Mouse (Mus musculus) liver, postnatal 0 days (tissue): Measurements from ENCODE around the gene Kctd10.

Experiments
- CTCF ChIP-seq: sonication (generic); IDR thresholded peaks from 2 replicates; pipeline ENCODE4 v1.5.1; 2016; ENCODE audit warnings: antibody characterized with exemption, low read depth
- EP300 ChIP-seq: IDR thresholded peaks from 2 replicates; pipeline ENCODE4 v1.6.1; 2016; ENCODE audit warnings: antibody characterized with exemption, low read depth, mild to moderate bottlenecking

GRCm38 (mm10) chr5:114368121-114368520 lies 12.2 kb downstream of the Kctd10 start:
- TF ChIP-seq CTCF (no peak), EP300 (no peak)
